Mouse (Mus musculus): Measurements from ENCODE around the gene Tfpi2. TPM values are rescaled to one million over a fixed set of nuclear protein-coding genes. Genes with fewer than 3 reads are reported as not detected.

The Tfpi2 gene
- polyA plus RNA-seq (2014; fragmentation: Nextera tagmentation; extraction: Ambion mirVana): 0.83 and 2.1 TPM in 2 replicates

DNA sequence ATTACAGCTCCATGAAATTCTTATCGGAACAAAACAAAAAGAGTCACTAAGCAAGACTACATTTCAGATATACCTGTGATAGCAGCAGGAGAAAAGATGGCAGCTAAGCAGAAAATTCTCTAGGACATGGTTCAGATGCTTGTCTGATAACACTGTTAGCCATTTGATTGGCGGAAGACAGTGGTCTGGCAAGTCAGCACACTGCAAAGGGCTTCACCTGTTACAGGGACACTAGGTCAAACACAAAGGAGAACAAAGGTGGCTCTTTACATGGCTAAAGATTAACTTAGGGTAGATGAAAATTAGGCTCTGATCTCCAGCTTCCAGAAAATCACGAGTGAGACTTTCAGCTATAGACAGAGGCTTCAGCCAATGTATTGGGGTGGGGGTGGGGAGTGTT, at the start of gene Tfpi2:
Gene Tfpi2 (minus strand): TSS at position 170 of the 400 bp plus-strand sequence.
- Histone ChIP-seq H3K4me1 (ENCODE audit: control insufficient read depth, insufficient read depth, low read length) (no peaks in the 10 kb centered on the region), H3K9ac (ENCODE audit: low read depth, low read length) (no peak within 1 kb of the TSS), H3K4me2 (replicated peaks; ENCODE audit: low read depth, low read length) (no peak within 1 kb of the TSS), H3K27me3 (ENCODE audit: control insufficient read depth, insufficient read depth, low read length) (no peaks in the 10 kb centered on the region), H3K9me3 (ENCODE audit: control insufficient read depth, low read length) (no peaks in the 10 kb centered on the region), H3K4me3 (ENCODE audit: low read length) (no peak within 1 kb of the TSS), H3K27ac (ENCODE audit: low read depth, low read length) (no peak within 1 kb of the TSS), H3K36me3 (ENCODE audit: control insufficient read depth, insufficient read depth, low read length) (no peaks in the 10 kb centered on the region)
- ATAC-seq (ENCODE audit: low FRiP score, low TSS enrichment): no peak; the same call in 1 of the 2 replicates
- 70% methylated on average over 3 of the region's 3 CpGs for WGBS

- H3K4me2 ChIP-seq (replicated peaks; ENCODE audit: low read depth, low read length): no peak overlapping the region
- H3K36me3 ChIP-seq (ENCODE audit: control insufficient read depth, insufficient read depth, low read length): no peaks in the 10 kb centered on the region
- no peak overlapping the region for H3K4me3 ChIP-seq (ENCODE audit: low read length)
- no peaks in the 10 kb centered on the region for H3K4me1 ChIP-seq (ENCODE audit: control insufficient read depth, insufficient read depth, low read length)
- H3K9me3 ChIP-seq (ENCODE audit: control insufficient read depth, low read length): no peaks in the 10 kb centered on the region
- ATAC-seq (ENCODE audit: low FRiP score, low TSS enrichment): no peak
- H3K27me3 ChIP-seq (ENCODE audit: control insufficient read depth, insufficient read depth, low read length): no peaks in the 10 kb centered on the region
- no peak overlapping the region for H3K9ac ChIP-seq (ENCODE audit: low read depth, low read length)
- WGBS: 84% methylated on average over 3 of the region's 3 CpGs
- H3K27ac ChIP-seq (ENCODE audit: low read depth, low read length): no peak overlapping the region
Observed at GRCm38 (mm10) chr6:4030956-4031355, 42.2 kb upstream of the Tfpi2 start.

DNA sequence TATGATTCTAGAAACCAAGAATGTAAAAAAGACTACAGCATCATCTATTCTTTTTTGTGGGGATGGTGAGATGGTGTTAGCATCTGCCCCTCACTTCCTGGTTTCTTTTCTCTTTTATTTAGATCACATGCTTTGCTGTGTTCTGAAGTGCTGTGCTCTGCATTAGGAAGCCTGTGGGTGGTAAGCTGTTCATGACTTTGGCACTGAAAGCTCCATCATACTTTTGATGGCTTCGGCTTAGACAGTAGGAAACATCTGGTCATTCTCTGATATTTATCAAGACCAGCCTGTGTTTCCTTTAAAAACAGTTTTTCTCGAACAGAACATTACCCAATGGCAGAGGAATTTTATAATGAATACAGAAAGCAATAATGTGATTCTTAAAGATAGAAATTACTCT, 37.6 kb upstream of the Tfpi2 start:
- no peak overlapping the region for H3K27ac ChIP-seq (ENCODE audit: low read depth, low read length)
- no peaks in the 10 kb centered on the region for H3K9me3 ChIP-seq (ENCODE audit: control insufficient read depth, low read length)
- no peak overlapping the region for H3K9ac ChIP-seq (ENCODE audit: low read depth, low read length)
- no peaks in the 10 kb centered on the region for H3K27me3 ChIP-seq (ENCODE audit: control insufficient read depth, insufficient read depth, low read length)
- no peaks in the 10 kb centered on the region for H3K4me1 ChIP-seq (ENCODE audit: control insufficient read depth, insufficient read depth, low read length)
- H3K36me3 ChIP-seq (ENCODE audit: control insufficient read depth, insufficient read depth, low read length): no peaks in the 10 kb centered on the region
- no peak overlapping the region for H3K4me2 ChIP-seq (replicated peaks; ENCODE audit: low read depth, low read length)
- WGBS: 61% methylated on average over 2 of the region's 2 CpGs
- H3K4me3 ChIP-seq (ENCODE audit: low read length): no peak overlapping the region
- no peak for ATAC-seq (ENCODE audit: low FRiP score, low TSS enrichment)

GRCm38 (mm10) chr6:4022645-4023044, 33.9 kb upstream of the Tfpi2 start:
- no peak for ATAC-seq (ENCODE audit: low FRiP score, low TSS enrichment)
- H3K27ac ChIP-seq (ENCODE audit: low read depth, low read length): no peak overlapping the region
- no peaks in the 10 kb centered on the region for H3K36me3 ChIP-seq (ENCODE audit: control insufficient read depth, insufficient read depth, low read length)
- H3K27me3 ChIP-seq (ENCODE audit: control insufficient read depth, insufficient read depth, low read length): no peaks in the 10 kb centered on the region
- no peaks in the 10 kb centered on the region for H3K4me1 ChIP-seq (ENCODE audit: control insufficient read depth, insufficient read depth, low read length)
- no peak overlapping the region for H3K4me3 ChIP-seq (ENCODE audit: low read length)
- 24% methylated on average over 1 of the region's 1 CpGs for WGBS
- H3K9ac ChIP-seq (ENCODE audit: low read depth, low read length): no peak overlapping the region
- no peak overlapping the region for H3K4me2 ChIP-seq (replicated peaks; ENCODE audit: low read depth, low read length)
- H3K9me3 ChIP-seq (ENCODE audit: control insufficient read depth, low read length): no peaks in the 10 kb centered on the region

DNA sequence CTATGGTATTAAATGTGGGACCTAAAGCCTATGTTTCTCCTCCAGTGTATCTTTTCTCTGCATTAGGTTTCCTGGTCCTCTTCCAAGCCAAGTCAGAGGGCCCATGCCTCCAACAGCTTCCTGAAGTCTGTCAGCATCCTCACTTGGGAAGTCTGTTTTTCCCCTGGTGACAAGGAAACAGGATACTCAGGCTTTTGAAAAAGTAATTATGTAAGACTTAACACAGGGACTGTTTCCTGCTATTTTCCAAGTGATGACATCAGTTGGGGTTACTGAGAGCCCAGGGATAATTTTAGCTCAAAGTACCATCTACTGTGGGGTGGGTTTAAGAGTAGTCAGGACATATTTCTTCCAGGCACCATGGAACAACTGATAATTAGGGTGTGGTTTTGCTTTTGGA, 20.8 kb upstream of the Tfpi2 start:
- no peak for ATAC-seq (ENCODE audit: low FRiP score, low TSS enrichment)
- Histone ChIP-seq H3K9me3 (ENCODE audit: control insufficient read depth, low read length) (no peaks in the 10 kb centered on the region), H3K9ac (ENCODE audit: low read depth, low read length) (no peak overlapping the region), H3K4me2 (replicated peaks; ENCODE audit: low read depth, low read length) (no peak overlapping the region), H3K27me3 (ENCODE audit: control insufficient read depth, insufficient read depth, low read length) (no peaks in the 10 kb centered on the region), H3K4me1 (ENCODE audit: control insufficient read depth, insufficient read depth, low read length) (no peaks in the 10 kb centered on the region), H3K4me3 (ENCODE audit: low read length) (no peak overlapping the region), H3K36me3 (ENCODE audit: control insufficient read depth, insufficient read depth, low read length) (no peaks in the 10 kb centered on the region), H3K27ac (ENCODE audit: low read depth, low read length) (no peak overlapping the region)

GRCm38 (mm10) chr6:4008501-4009040, 19.9 kb upstream of the Tfpi2 start:
- Histone ChIP-seq H3K27me3 (ENCODE audit: control insufficient read depth, insufficient read depth, low read length) (no peaks in the 10 kb centered on the region), H3K4me1 (ENCODE audit: control insufficient read depth, insufficient read depth, low read length) (0 out of 2 replicates have a peak, but pooled peaks cover 3% of the 10 kb centered on the region), H3K4me2 (replicated peaks; ENCODE audit: low read depth, low read length) (no peak overlapping the region), H3K27ac (ENCODE audit: low read depth, low read length) (no peak overlapping the region), H3K4me3 (ENCODE audit: low read length) (no peak overlapping the region), H3K36me3 (ENCODE audit: control insufficient read depth, insufficient read depth, low read length) (no peaks in the 10 kb centered on the region), H3K9ac (ENCODE audit: low read depth, low read length) (no peak overlapping the region), H3K9me3 (ENCODE audit: control insufficient read depth, low read length) (no peaks in the 10 kb centered on the region)
- WGBS: 74% methylated on average over 2 of the region's 2 CpGs
- no peak for ATAC-seq (ENCODE audit: low FRiP score, low TSS enrichment)

DNA sequence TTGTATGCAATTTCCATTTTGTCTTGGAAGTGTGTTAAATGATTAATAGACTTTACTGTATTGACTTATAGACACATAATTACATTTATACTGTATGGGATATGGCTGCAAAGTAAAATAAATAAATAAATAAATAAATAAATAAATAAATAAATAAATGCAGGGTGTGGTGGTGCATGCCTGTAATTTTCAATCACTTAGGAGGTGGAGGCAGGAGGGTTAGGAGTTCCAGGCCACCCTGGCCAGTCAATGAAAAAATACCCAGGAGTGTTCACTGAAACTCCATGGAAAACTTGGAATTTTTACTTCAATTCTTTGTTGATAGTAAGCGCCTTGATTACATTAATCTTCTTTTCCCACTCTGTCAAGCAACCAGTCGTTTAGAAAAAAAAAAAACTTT, 16.1 kb upstream of the Tfpi2 start:
- Histone ChIP-seq H3K9me3 (ENCODE audit: control insufficient read depth, low read length) (no peaks in the 10 kb centered on the region), H3K9ac (ENCODE audit: low read depth, low read length) (0 out of 2 replicates have a peak overlapping the region, but pooled peaks have one; percentile 52), H3K27ac (ENCODE audit: low read depth, low read length) (no peak overlapping the region), H3K4me2 (replicated peaks; ENCODE audit: low read depth, low read length) (peak overlapping the region; percentile 72), H3K27me3 (ENCODE audit: control insufficient read depth, insufficient read depth, low read length) (no peaks in the 10 kb centered on the region), H3K4me1 (ENCODE audit: control insufficient read depth, insufficient read depth, low read length) (0 out of 2 replicates have a peak, but pooled peaks cover 3% of the 10 kb centered on the region), H3K36me3 (ENCODE audit: control insufficient read depth, insufficient read depth, low read length) (no peaks in the 10 kb centered on the region), H3K4me3 (ENCODE audit: low read length) (peak overlapping the region; percentile 51)
- ATAC-seq (ENCODE audit: low FRiP score, low TSS enrichment): 0 out of 2 replicates have a peak, but pooled peaks have one; percentile 26
- WGBS: 66% methylated on average over 2 of the region's 2 CpGs

- Histone ChIP-seq H3K9me3 (ENCODE audit: control insufficient read depth, low read length) (no peaks in the 10 kb centered on the region), H3K36me3 (ENCODE audit: control insufficient read depth, insufficient read depth, low read length) (no peaks in the 10 kb centered on the region), H3K4me2 (replicated peaks; ENCODE audit: low read depth, low read length) (peak within 1 kb of the TSS; percentile 72), H3K27ac (ENCODE audit: low read depth, low read length) (peak within 1 kb of the TSS; percentile 74), H3K9ac (ENCODE audit: low read depth, low read length) (peak within 1 kb of the TSS; percentile 77), H3K4me3 (ENCODE audit: low read length) (peak within 1 kb of the TSS; percentile 51), H3K4me1 (ENCODE audit: control insufficient read depth, insufficient read depth, low read length) (0 out of 2 replicates have a peak, but pooled peaks cover 3% of the 10 kb centered on the region), H3K27me3 (ENCODE audit: control insufficient read depth, insufficient read depth, low read length) (no peaks in the 10 kb centered on the region)
- under 1% methylated on average over 19 of the region's 19 CpGs for WGBS
- ATAC-seq (ENCODE audit: low FRiP score, low TSS enrichment): peak; percentile 93
Observed at GRCm38 (mm10) chr6:4003890-4004306, 15.2 kb upstream of the Tfpi2 start, which contains the start of gene Gng11. TSS of gene Gng11 (plus strand) at chr6:4003904.

GRCm38 (mm10) chr6:4003445-4003844, 14.7 kb upstream of the Tfpi2 start:
- H3K4me3 ChIP-seq (ENCODE audit: low read length): peak overlapping the region; percentile 51
- peak; percentile 21; the same call in 1 of the 2 replicates for ATAC-seq (ENCODE audit: low FRiP score, low TSS enrichment)
- 37% methylated on average over 4 of the region's 4 CpGs for WGBS

More at GRCm38 (mm10) chr6:4003445-4003844, 14.7 kb upstream of the Tfpi2 start:
- peak overlapping the region; percentile 14; the same call in 1 of the 2 replicates for H3K27ac ChIP-seq (ENCODE audit: low read depth, low read length)
- H3K9me3 ChIP-seq (ENCODE audit: control insufficient read depth, low read length): no peaks in the 10 kb centered on the region
- H3K4me1 ChIP-seq (ENCODE audit: control insufficient read depth, insufficient read depth, low read length): 0 out of 2 replicates have a peak, but pooled peaks cover 3% of the 10 kb centered on the region
- H3K36me3 ChIP-seq (ENCODE audit: control insufficient read depth, insufficient read depth, low read length): no peaks in the 10 kb centered on the region
- no peak overlapping the region for H3K9ac ChIP-seq (ENCODE audit: low read depth, low read length)
- H3K4me2 ChIP-seq (replicated peaks; ENCODE audit: low read depth, low read length): peak overlapping the region; percentile 72; the same call in 1 of the 2 replicates
- no peaks in the 10 kb centered on the region for H3K27me3 ChIP-seq (ENCODE audit: control insufficient read depth, insufficient read depth, low read length)
